Mouse (Mus musculus): ENCODE measurements around the gene Tenm4. TPM values are rescaled to one million over a fixed set of nuclear protein-coding genes. Genes with fewer than 3 reads are reported as not detected.

Tenm4 gene
- total and polyA plus RNA-seq, 3 experiments = 0.03 to 0.26 (median 0.04) TPM

- H3K27me3 ChIP-seq (replicated peaks) = no peaks in the 10 kb centered on the region
- H3K9me3 ChIP-seq (replicated peaks; ENCODE audit: low read length) = no peaks in the 10 kb centered on the region
- no peak for TF ChIP-seq MXI1 (IDR thresholded peaks at IDR 0.05; ENCODE audit: low read depth, low read length)
- TF ChIP-seq BHLHE40 (IDR thresholded peaks at IDR 0.05; ENCODE audit: low read depth, low read length) = no peak
- in situ Hi-C loops (cut with MboI; ENCODE audit: low pct_ligation_motif_present, low pct_unique_long_range_greater_than_20kb, low sequenced_read_pairs) = no loop called here
- DNase-seq (ENCODE audit: extremely low read depth) = no peak
- H3K4me3 ChIP-seq (replicated peaks in 1 of 3; ENCODE audit: low read depth in 2 of 3, low read length in 2 of 3, poor library complexity in 1 of 3) = no peak overlapping the region
- dilution Hi-C loops (cut with MboI; ENCODE audit: extremely low pct_ligation_motif_present, extremely low pct_unique_long_range_greater_than_20kb, low sequenced_read_pairs) = no loop called here
- no peaks in the 10 kb centered on the region for H3K4me1 ChIP-seq (ENCODE audit: control insufficient read depth in 1 of 2, insufficient read depth in 2 of 2)
- H3K9ac ChIP-seq (ENCODE audit: insufficient read depth, low read depth) = no peak overlapping the region
- H3K36me3 ChIP-seq (replicated peaks in 1 of 2; ENCODE audit: control insufficient read depth in 1 of 2, insufficient read depth in 1 of 2, low read length in 1 of 2) = no peaks in the 10 kb centered on the region
- no peak overlapping the region for H3K4me2 ChIP-seq (ENCODE audit: insufficient read depth, low read depth, poor library complexity, severe bottlenecking)
- H3K27ac ChIP-seq (ENCODE audit: insufficient read depth, low read depth) = no peak overlapping the region
- no peaks in the 10 kb centered on the region for H3K79me2 ChIP-seq (replicated peaks; ENCODE audit: control insufficient read depth, extremely low read depth, insufficient read depth, poor library complexity, severe bottlenecking)
Observed at GRCm38 (mm10) chr7:96531954-96532737, 361.1 kb downstream of the Tenm4 start.

- Histone ChIP-seq H3K79me2 (replicated peaks; ENCODE audit: control insufficient read depth, extremely low read depth, insufficient read depth, poor library complexity, severe bottlenecking) (no peaks in the 10 kb centered on the region), H3K27ac (ENCODE audit: insufficient read depth, low read depth) (no peak overlapping the region), H3K27me3 (replicated peaks) (no peaks in the 10 kb centered on the region), H3K4me3 (replicated peaks in 1 of 3; ENCODE audit: low read depth in 2 of 3, low read length in 2 of 3, poor library complexity in 1 of 3) (no peak overlapping the region), H3K9me3 (replicated peaks; ENCODE audit: low read length) (no peaks in the 10 kb centered on the region), H3K4me2 (ENCODE audit: insufficient read depth, low read depth, poor library complexity, severe bottlenecking) (no peak overlapping the region), H3K9ac (ENCODE audit: insufficient read depth, low read depth) (no peak overlapping the region), H3K36me3 (replicated peaks in 1 of 2; ENCODE audit: control insufficient read depth in 1 of 2, insufficient read depth in 1 of 2, low read length in 1 of 2) (no peaks in the 10 kb centered on the region), H3K4me1 (ENCODE audit: control insufficient read depth in 1 of 2, insufficient read depth in 2 of 2) (peaks cover 0 to under 1% of the 10 kb centered on the region in 2 experiments; a peak in 1 of 4 replicates)
- in situ Hi-C loops (cut with MboI; ENCODE audit: low pct_ligation_motif_present, low pct_unique_long_range_greater_than_20kb, low sequenced_read_pairs) = no loop called here
- TF ChIP-seq ZMIZ1 (IDR thresholded peaks at IDR 0.05; ENCODE audit: low read depth, low read length) = no peak
- no peak for TF ChIP-seq JUN (IDR thresholded peaks at IDR 0.05; ENCODE audit: insufficient read depth, low read depth, low read length)
- no peak for TF ChIP-seq UBTF (IDR thresholded peaks at IDR 0.05; ENCODE audit: low read depth, low read length)
- TF ChIP-seq RAD21 (IDR thresholded peaks at IDR 0.05; ENCODE audit: low read depth, low read length) = no peak
- TF ChIP-seq ETS1 (conservative IDR thresholded peaks at IDR 0.05; ENCODE audit: low read depth, low read length) = no peak
- no peak for TF ChIP-seq MYC (IDR thresholded peaks at IDR 0.05; ENCODE audit: low read depth, low read length)
- TF ChIP-seq IRF4 (IDR thresholded peaks at IDR 0.05; ENCODE audit: low read depth, low read length) = no peak
- TF ChIP-seq PAX5 (IDR thresholded peaks at IDR 0.05; ENCODE audit: low read length) = no peak
- TF ChIP-seq NRF1 (IDR thresholded peaks at IDR 0.05; ENCODE audit: low read depth, low read length) = no peak
- DNase-seq (ENCODE audit: extremely low read depth) = no peak
- dilution Hi-C loops (cut with MboI; ENCODE audit: extremely low pct_ligation_motif_present, extremely low pct_unique_long_range_greater_than_20kb, low sequenced_read_pairs) = no loop called here
Observed at GRCm38 (mm10) chr7:96532804-96533400, 361.9 kb downstream of the Tenm4 start.

Measured in CH12.LX (cell line).